Mouse (Mus musculus) splenic B cell, adult 2 months (primary cell): ENCODE results near the gene Tnfrsf26.

ENCODE experiments used
- DNase-seq: peaks from one replicate; pipeline ENCODE4 v3.0.0-alpha.2; 2011; ENCODE audit warnings: low read depth, low spot score
- H3K27me3 ChIP-seq: 2 replicates; pipeline ENCODE4 v1.6.1; 2012; ENCODE audit warnings: mild to moderate bottlenecking, low read length, moderate library complexity, mixed read lengths; ENCODE audit not compliant: control insufficient read depth, poor library complexity, insufficient read depth, severe bottlenecking
- H3K36me3 ChIP-seq: 2 replicates; pipeline ENCODE4 v1.6.1; 2012; ENCODE audit warnings: mild to moderate bottlenecking, low read length, moderate library complexity, mixed read lengths; ENCODE audit not compliant: control insufficient read depth, poor library complexity, insufficient read depth, severe bottlenecking

The Tnfrsf26 gene

DNA sequence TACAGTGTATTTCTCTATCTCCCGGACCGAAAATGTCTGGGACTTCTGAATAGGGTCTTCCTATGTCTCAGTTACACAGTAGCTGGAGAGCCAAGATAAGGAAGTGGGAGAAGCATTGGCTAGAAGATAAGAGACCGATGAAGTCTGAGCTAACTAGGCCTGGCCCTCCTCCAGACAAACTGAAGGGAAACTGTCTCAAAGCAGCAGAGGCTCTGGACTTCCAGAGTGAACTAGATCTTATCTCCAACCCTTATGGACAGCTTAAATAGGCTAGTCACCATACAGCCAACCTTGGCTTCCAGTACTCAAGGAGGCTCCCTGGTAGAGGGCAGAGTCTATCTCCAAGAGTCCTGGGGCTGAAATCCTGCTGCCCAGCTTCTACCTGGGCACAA is 62.9 kb downstream of the Tnfrsf26 start:
- DNase-seq: no peak
- Histone ChIP-seq H3K27me3 (no peaks in the 10 kb centered on the region), H3K36me3 (peaks cover 10% of the 10 kb centered on the region; the same call in 1 of the 2 replicates)

DNA sequence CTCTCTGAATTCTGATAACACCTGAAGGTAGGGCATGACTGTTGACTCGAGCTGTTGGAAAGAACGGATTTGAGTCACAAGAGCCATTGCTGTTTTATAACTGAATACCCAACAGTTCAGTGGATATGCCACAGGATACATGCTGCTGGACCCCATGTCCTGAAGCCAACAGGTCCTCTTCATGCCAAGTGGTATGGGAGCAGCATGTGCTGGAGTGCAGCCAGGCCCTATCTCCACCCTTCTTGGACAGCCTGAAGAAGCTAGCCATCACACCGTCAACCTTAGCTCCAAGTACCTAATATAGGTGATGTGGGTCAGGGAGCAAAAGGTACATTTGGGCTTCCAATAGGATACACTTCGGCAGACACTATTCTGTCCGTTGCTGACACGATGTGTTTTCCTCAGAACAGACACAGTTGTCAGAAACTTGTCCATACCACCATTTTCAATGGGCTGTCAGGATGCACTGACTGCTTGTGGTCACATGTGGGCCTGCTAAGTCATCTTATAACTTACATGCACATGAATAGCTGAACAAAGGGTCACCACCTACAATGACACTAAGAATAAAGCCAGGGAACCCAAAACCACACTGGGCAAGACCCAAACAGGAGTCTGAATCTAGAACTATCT is 63.4 kb downstream of the Tnfrsf26 start:
- Histone ChIP-seq H3K27me3 (no peaks in the 10 kb centered on the region), H3K36me3 (peaks cover 10% of the 10 kb centered on the region; the same call in 1 of the 2 replicates)
- no peak for DNase-seq

GRCm38 (mm10) chr7:143563787-143564186 is 64.7 kb downstream of the Tnfrsf26 start:
- peaks cover 10% of the 10 kb centered on the region; the same call in 1 of the 2 replicates for H3K36me3 ChIP-seq

More at GRCm38 (mm10) chr7:143563787-143564186, 64.7 kb downstream of the Tnfrsf26 start:
- H3K27me3 ChIP-seq: no peaks in the 10 kb centered on the region
- no peak for DNase-seq
